Mouse (Mus musculus) hindbrain, embryonic 10.5 days (tissue): ENCODE measurements around the gene Arhgap29. TPM values are rescaled to one million over a fixed set of nuclear protein-coding genes. Genes with fewer than 3 reads are reported as not detected.

Experiments used
- DNase-seq: peaks from one replicate; pipeline ENCODE4 v3.0.0-alpha.2; 2017; ENCODE audit warnings: low spot score
- H3K27ac ChIP-seq: fragments of 300-500 bp; sonication (generic); 2 replicates; pipeline ENCODE4 v1.5.1; 2016; ENCODE audit warnings: mild to moderate bottlenecking, moderate library complexity
- H3K27me3 ChIP-seq: fragments of 300-500 bp; sonication (generic); 2 replicates; pipeline ENCODE4 v1.6.1; 2016; ENCODE audit warnings: mild to moderate bottlenecking; ENCODE audit not compliant: poor library complexity, insufficient read depth, severe bottlenecking
- H3K36me3 ChIP-seq: fragments of 300-500 bp; sonication (generic); 2 replicates; pipeline ENCODE4 v1.6.1; 2016; ENCODE audit warnings: mild to moderate bottlenecking, moderate library complexity
- H3K4me1 ChIP-seq: fragments of 300-500 bp; sonication (generic); replicated peaks from 2 replicates; pipeline ENCODE4 v1.6.1; 2016; ENCODE audit warnings: mild to moderate bottlenecking
- H3K4me3 ChIP-seq: fragments of 300-500 bp; sonication (generic); 2 replicates; pipeline ENCODE4 v1.5.1; 2016; ENCODE audit warnings: mild to moderate bottlenecking, moderate library complexity
- H3K9me3 ChIP-seq: fragments of 300-500 bp; sonication (generic); 2 replicates; pipeline ENCODE4 v1.6.1; 2016; ENCODE audit warnings: mild to moderate bottlenecking, moderate library complexity
- WGBS: fragments of 180-500 bp; shearing (Covaris S2); methylation state at CpG from one replicate; pipeline ENCODE4 v1.1.7; 2016; 5-methylcytosine and 5-hydroxymethylcytosine counted together
- polyA plus RNA-seq: library from polyadenylated mRNA; unstranded; fragments of >200 nt; fragmentation: Nextera tagmentation; extraction: Ambion mirVana; gene quantifications from 2 replicates; pipeline ENCODE4 v1.2.1, GENCODE M21; 2016

Gene Arhgap29
- polyA plus RNA-seq, 1 experiment from 2014 or later = 23.3 TPM

DNA sequence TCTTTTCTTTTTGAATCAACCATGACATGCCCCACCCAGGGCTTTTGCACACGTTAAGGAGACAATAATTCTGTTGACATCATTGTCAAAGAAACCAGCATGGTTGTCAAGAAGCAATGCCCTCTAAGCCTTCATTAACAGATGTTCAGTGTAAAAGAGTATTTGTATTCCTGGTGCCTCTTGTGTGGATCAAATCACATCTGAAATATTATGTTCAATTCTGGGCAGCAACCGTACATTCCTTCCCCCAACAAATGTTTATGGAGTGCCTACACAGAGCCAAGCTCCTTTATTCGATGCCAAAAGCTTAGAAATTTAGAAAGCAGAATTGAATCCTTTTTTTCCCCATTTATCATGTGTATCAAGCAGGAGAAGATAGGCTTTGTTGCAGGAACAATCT is 31.6 kb upstream of the Arhgap29 start:
- Histone ChIP-seq H3K4me1 (no peaks in the 10 kb centered on the region), H3K36me3 (no peaks in the 10 kb centered on the region), H3K9me3 (no peaks in the 10 kb centered on the region), H3K4me3 (no peak overlapping the region), H3K27ac (no peak overlapping the region), H3K27me3 (no peaks in the 10 kb centered on the region)
- WGBS = 83% methylated on average over 3 of the region's 3 CpGs
- no peak for DNase-seq

DNA sequence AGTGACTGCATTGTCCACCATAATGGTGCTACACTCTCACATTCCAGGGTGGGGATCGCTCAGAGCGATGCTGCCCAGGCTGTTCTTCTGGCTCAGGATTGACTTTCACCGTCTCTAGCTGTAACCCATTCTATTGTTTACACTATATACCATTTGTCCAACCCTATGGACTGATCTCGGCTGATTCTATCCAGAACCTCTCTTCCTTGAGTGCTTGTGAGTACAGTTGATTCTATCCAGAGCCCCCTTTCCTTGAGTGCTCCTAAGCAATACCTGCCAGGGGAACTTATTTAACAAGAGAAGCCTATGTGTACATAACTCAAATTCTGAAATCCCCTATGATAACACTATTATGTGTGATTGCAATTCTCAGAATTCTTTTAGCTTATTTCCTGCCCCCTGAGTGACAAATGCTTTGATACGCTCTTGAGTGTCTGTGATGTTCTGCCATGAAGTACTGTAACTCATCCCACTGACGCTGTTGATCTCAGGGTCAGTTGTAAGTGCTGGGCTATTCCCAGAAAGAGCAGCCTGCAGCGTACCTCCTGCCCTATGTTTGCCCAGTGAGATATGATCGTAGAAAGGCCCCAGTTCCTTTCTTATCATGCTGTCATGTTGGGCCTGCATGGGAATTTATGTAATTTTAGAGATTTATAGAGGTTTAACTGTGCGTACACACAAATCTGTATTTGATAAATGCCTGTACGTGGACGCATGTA is 27.4 kb upstream of the Arhgap29 start:
- 91% methylated on average over 11 of the region's 11 CpGs for WGBS

DNA sequence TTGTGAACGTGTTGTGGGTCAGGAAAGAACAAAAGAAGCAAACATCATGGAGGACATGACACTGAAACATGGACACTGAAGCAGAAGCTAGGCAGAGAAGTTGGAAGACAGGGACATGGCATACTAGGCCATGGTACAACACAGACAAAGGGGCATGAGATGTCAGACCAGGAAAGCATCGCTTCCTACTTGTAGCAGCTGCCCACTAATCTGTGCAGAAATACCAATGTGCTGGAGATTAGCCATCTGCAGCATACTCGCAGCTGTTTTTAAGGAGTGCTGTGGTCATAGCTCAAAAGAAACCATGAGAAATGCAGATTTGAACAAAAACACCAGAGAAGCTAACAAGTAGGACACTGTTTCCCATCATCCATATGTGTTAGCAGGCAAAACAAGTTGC is 24.7 kb upstream of the Arhgap29 start:
- Histone ChIP-seq H3K9me3 (no peaks in the 10 kb centered on the region), H3K27me3 (0 out of 2 replicates have a peak, but pooled peaks cover 6% of the 10 kb centered on the region), H3K4me1 (peaks cover 13% of the 10 kb centered on the region; the same call in 1 of the 2 replicates), H3K36me3 (no peaks in the 10 kb centered on the region), H3K27ac (no peak overlapping the region), H3K4me3 (no peak overlapping the region)
- DNase-seq = no peak
- WGBS = 90% methylated on average over 3 of the region's 3 CpGs

More for the DNA sequence above, 27.4 kb upstream of the Arhgap29 start:
- Histone ChIP-seq H3K9me3 (no peaks in the 10 kb centered on the region), H3K4me3 (no peak overlapping the region), H3K27ac (no peak overlapping the region), H3K4me1 (peaks cover 4% of the 10 kb centered on the region; the same call in 1 of the 2 replicates), H3K36me3 (no peaks in the 10 kb centered on the region), H3K27me3 (0 out of 2 replicates have a peak, but pooled peaks cover 3% of the 10 kb centered on the region)
- no peak for DNase-seq

DNA sequence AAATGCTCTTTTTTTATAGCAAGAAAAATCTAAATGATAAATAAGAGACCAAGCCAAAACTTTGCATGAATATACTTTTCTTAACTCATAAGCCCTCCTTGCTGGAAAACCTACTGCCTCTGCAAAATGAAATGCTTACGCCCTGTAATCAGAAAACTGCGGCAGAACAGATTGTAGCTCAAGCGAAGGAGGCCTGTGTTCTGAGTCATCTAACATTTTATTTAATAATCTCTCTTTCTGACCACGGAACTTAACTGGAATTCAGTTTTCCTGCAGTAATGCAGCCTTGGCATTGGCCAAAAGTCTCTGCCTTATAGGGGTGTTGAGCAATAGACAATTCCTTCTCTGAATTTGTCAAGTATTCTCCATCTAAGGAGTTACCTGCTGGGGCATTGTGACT is 19.5 kb upstream of the Arhgap29 start:
- no peak for DNase-seq
- Histone ChIP-seq H3K27me3 (0 out of 2 replicates have a peak, but pooled peaks cover 3% of the 10 kb centered on the region), H3K9me3 (no peaks in the 10 kb centered on the region), H3K27ac (no peak overlapping the region), H3K4me1 (peaks cover 13% of the 10 kb centered on the region; the same call in 1 of the 2 replicates), H3K4me3 (no peak overlapping the region), H3K36me3 (no peaks in the 10 kb centered on the region)
- WGBS = 95% methylated on average over 4 of the region's 4 CpGs

DNA sequence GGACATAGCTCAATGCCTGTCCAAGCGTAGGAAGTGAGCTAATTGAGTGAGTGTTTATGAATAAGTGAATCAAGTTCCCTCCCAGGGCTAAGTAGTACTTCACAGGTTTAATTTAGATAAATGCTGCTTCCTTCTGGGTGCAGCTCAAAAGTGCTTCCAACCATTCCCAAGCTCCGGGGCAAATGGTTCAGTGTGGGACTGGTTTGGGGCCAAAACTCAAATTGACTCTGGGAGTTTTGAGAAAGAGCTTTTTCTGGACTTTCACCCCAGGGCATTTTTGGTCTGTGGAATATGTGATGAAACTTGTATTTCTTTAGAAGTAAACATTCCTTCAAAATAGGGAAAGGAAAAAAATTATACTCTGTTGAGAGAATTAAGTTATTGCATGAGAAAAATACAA is 16.1 kb upstream of the Arhgap29 start:
- H3K27me3 ChIP-seq = 0 out of 2 replicates have a peak, but pooled peaks cover 3% of the 10 kb centered on the region
- H3K4me1 ChIP-seq = no peaks in the 10 kb centered on the region
- no peak for DNase-seq
- H3K27ac ChIP-seq = no peak overlapping the region
- no peak overlapping the region for H3K4me3 ChIP-seq
- 82% methylated on average over 2 of the region's 2 CpGs for WGBS
- no peaks in the 10 kb centered on the region for H3K36me3 ChIP-seq
- H3K9me3 ChIP-seq = no peaks in the 10 kb centered on the region

DNA sequence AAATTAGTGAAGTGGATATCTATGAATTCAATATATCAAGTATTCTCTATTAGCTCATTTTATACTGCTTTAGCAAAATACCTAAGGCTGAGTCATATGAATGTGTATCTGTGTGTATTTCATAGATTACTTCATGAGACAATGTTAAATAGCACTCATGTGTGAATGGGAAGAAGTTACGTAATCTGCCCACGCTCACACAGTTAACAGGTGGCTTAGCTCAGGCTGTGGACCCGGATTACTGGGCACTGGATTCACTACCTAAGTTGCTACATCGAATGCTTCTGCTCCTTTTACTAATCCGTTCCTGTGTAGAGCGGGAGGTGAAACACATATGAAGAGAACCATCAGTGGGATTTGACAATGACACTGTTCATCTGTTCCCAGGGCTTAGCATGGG is 15.3 kb upstream of the Arhgap29 start:
- no peaks in the 10 kb centered on the region for H3K36me3 ChIP-seq
- 95% methylated on average over 6 of the region's 6 CpGs for WGBS

DNA sequence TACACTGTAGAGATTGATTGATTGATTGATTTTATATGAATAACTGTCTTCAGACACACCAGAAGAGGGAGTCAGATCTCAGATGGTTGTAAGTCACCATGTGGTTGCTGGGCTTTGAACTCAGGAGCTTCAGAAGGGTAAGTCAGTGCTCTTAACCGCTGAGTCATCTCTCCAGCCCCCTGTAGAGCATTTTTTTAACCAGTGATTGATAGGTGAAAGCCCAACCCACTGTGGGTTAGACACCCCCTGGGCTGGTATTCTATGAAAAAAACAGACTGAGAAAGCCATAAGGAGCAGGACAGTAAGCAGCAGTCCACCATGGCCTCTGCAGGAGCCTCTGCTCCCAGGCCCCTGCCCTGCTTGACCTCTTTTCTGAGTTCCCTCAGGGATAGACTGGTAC is 12.7 kb upstream of the Arhgap29 start:
- DNase-seq = no peak
- no peaks in the 10 kb centered on the region for H3K27me3 ChIP-seq
- 54% methylated on average over 1 of the region's 1 CpGs for WGBS

More for the DNA sequence above, 15.3 kb upstream of the Arhgap29 start:
- H3K27me3 ChIP-seq = no peaks in the 10 kb centered on the region
- no peak overlapping the region for H3K4me3 ChIP-seq
- DNase-seq = no peak
- H3K27ac ChIP-seq = no peak overlapping the region
- H3K9me3 ChIP-seq = no peaks in the 10 kb centered on the region
- H3K4me1 ChIP-seq = no peaks in the 10 kb centered on the region

DNA sequence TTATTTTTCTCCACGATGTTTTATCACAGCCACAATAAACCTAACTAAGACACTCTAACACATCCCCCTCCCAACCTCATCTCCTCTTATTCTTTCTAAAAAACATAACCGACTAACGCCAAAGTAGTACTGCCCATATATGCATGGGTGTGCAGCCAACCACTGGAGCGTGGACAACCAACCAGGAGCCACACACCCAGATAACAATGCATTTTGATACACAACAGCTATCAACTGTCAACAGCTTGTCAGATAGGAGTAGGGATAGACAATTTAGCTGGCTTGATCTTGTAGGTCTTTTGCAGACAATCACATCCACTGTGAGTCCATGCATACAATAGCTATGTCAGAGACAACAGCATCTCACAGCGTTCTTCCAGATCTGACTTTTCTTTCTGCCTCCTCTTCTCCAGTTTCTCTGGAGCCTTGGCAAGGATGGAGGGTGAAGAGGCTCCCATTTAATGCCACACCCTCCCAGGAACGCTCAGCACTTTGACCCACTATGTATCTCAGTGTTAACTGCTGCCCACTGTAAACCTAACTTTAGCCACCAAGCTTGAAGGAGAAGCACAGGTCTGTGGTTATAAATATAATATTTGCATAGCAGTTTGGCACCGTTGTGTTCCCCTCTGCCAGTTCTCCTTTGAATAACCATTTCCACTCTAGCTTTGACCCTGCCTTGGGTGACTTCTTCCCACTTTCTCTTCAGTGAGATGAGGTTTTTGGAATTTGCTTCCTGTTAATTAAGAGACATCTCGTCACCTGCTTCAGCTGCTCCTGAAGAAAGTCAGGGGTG is 12.0 kb upstream of the Arhgap29 start:
- no peak for DNase-seq

More for the DNA sequence above, 12.7 kb upstream of the Arhgap29 start:
- no peaks in the 10 kb centered on the region for H3K4me1 ChIP-seq
- no peak overlapping the region for H3K27ac ChIP-seq
- H3K9me3 ChIP-seq = no peaks in the 10 kb centered on the region
- no peaks in the 10 kb centered on the region for H3K36me3 ChIP-seq
- H3K4me3 ChIP-seq = no peak overlapping the region

DNA sequence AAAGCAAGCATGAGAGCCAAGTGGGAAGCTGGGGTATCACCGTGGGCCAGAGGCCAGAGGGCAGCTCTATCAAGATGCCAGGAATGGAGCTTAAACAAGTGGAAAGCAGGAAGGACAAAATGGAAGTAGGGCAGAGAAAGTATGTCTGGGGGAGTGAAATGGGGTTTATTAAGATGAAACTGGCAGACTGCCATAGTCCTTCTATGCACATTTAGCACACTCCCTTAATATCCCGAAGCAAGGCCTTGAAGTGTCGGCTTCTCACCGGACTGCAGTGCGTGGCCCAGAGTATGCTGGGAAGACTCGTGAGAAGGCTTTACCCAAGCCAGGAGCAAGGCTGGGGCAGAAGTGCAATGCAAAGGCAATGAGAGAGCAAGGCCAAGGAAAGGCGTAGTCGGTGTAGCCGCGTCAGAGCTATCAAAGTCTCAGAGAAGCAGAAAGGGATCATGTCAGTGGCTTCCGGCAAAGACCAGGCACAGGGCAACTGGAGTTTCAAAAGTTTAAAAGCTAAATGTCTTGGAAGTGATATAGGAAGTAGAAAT is 11.1 kb upstream of the Arhgap29 start:
- no peak overlapping the region for H3K27ac ChIP-seq
- no peaks in the 10 kb centered on the region for H3K36me3 ChIP-seq
- H3K4me3 ChIP-seq = no peak overlapping the region
- no peak for DNase-seq
- H3K4me1 ChIP-seq = no peaks in the 10 kb centered on the region
- no peaks in the 10 kb centered on the region for H3K9me3 ChIP-seq
- no peaks in the 10 kb centered on the region for H3K27me3 ChIP-seq
- 92% methylated on average over 11 of the region's 11 CpGs for WGBS

More for the DNA sequence above, 12.0 kb upstream of the Arhgap29 start:
- Histone ChIP-seq H3K4me1 (no peaks in the 10 kb centered on the region), H3K4me3 (no peak overlapping the region), H3K27ac (no peak overlapping the region), H3K27me3 (no peaks in the 10 kb centered on the region), H3K9me3 (no peaks in the 10 kb centered on the region), H3K36me3 (no peaks in the 10 kb centered on the region)
- WGBS = 82% methylated on average over 8 of the region's 8 CpGs

DNA sequence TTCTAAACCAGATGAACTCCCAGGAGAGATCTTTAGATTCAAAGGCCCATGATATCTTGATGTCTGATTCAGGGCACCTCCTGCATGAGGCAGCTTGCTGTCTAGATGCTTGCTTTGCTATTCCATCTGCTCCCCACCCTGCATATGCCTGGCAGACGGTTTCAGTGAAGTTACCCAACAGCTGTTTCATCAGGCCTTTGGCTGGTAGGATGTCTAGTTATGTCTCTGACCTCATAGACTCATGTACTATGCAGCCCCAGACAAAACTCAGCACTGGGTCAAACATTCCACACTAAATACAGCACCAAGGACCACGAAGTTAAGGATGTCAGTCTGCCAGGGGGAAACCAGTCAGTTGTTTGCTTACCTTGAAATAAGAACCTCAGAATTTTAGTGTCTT is 6.4 kb upstream of the Arhgap29 start:
- Histone ChIP-seq H3K27me3 (no peaks in the 10 kb centered on the region), H3K4me1 (no peaks in the 10 kb centered on the region), H3K27ac (no peak overlapping the region), H3K36me3 (no peaks in the 10 kb centered on the region), H3K9me3 (no peaks in the 10 kb centered on the region), H3K4me3 (no peak overlapping the region)
- 74% methylated on average over 2 of the region's 2 CpGs for WGBS
- DNase-seq = no peak

DNA sequence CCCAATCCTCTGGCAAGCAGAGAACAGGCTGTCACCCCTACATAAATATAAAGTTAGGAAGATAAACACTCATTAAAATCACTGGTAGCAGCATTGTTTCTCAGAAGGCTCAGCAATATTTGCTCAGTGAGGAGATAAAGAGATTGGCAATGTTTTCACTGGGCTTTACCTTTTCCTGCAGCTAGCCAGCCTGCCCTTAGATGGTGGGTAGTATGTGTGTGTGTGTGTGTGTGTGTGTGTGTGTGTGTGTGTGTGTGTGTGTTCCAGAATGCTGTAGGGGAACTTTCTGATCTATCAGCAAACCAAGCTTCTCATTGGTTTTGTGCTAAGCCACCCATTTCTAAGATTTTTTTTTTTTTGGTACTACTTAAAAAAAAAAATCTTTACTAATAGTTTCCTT is 5.6 kb upstream of the Arhgap29 start:
- 0 out of 2 replicates have a peak, but pooled peaks cover 2% of the 10 kb centered on the region for H3K27me3 ChIP-seq
- no peaks in the 10 kb centered on the region for H3K36me3 ChIP-seq
- H3K4me1 ChIP-seq = no peaks in the 10 kb centered on the region
- no peaks in the 10 kb centered on the region for H3K9me3 ChIP-seq
- no peak for DNase-seq
- H3K4me3 ChIP-seq = no peak overlapping the region
- no peak overlapping the region for H3K27ac ChIP-seq

DNA sequence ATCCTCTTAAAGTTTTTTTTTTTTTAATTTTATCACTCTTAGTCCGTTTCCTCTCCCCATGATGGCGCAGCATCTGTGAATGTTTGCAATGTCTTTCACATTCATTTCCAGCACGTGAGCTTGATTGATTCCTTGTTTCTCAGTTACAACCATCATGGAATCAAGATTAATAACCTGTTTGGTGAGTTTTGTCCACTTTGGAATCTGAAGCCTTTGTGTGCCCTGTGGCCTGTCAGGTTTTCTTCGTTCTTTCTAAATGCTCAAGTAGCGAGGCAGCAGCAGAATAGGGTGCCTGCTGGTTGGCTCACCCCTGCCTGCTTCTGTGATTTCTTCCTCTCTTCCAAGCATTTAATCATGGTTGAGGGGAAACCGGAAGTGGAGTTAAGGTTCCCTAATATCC is 2.2 kb upstream of the Arhgap29 start:
- 62% methylated on average over 6 of the region's 6 CpGs for WGBS
- peaks cover 32% of the 10 kb centered on the region for H3K27me3 ChIP-seq
- DNase-seq = no peak

DNA sequence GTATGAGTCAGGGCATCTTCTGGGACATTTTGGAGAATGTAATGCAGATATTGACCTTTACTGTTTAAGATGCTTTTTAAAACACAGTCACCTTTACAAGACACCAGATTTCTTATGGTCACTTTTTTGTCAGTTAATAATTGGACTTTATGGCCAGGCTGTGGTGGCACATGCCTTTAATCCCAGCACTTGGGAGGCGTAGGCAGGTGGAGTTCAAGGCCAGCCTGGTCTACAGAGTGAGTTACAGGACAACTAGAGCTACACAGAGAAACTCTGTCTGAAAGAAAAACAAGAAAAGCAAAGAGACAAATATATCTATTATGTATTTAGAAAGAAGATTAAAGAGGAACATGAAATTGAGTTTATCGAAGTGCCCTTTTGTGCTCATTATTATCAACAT is 1.2 kb upstream of the Arhgap29 start:
- peaks cover 39% of the 10 kb centered on the region for H3K27me3 ChIP-seq
- WGBS = 91% methylated on average over 2 of the region's 2 CpGs
- DNase-seq = no peak
- H3K36me3 ChIP-seq = no peaks in the 10 kb centered on the region
- no peak overlapping the region for H3K4me3 ChIP-seq
- 0 out of 2 replicates have a peak, but pooled peaks cover 3% of the 10 kb centered on the region for H3K9me3 ChIP-seq
- H3K4me1 ChIP-seq = peaks cover 10% of the 10 kb centered on the region
- no peak overlapping the region for H3K27ac ChIP-seq

More for the DNA sequence above, 2.2 kb upstream of the Arhgap29 start:
- Histone ChIP-seq H3K27ac (no peak overlapping the region), H3K9me3 (no peaks in the 10 kb centered on the region), H3K36me3 (no peaks in the 10 kb centered on the region), H3K4me1 (peaks cover 10% of the 10 kb centered on the region), H3K4me3 (no peak overlapping the region)
